Mouse (Mus musculus) embryonic fibroblast, embryonic 13.5 days (primary cell): Measurements from ENCODE around the gene Tm2d3. TPM values are rescaled to one million over a fixed set of nuclear protein-coding genes. Genes with fewer than 3 reads are reported as not detected.

ENCODE experiments used
- H3K27ac ChIP-seq: 2 replicates; pipeline ENCODE4 v1.5.1; 2012; ENCODE audit warnings: low read length, control low read depth, inconsistent platforms; ENCODE audit not compliant: insufficient read depth
- H3K4me1 ChIP-seq: 2 replicates; pipeline ENCODE4 v1.6.1; 2011; ENCODE audit warnings: low read length; ENCODE audit not compliant: control insufficient read depth, insufficient read depth
- H3K4me3 ChIP-seq: 2 replicates; pipeline ENCODE4 v1.5.1; 2011; ENCODE audit warnings: mild to moderate bottlenecking, control low read depth, low read length; ENCODE audit not compliant: insufficient read depth
- CTCF ChIP-seq: IDR thresholded peaks from 2 replicates; pipeline ENCODE4 v1.5.1; 2011; ENCODE audit warnings: mild to moderate bottlenecking, control low read depth, low read length, moderate library complexity, borderline replicate concordance; ENCODE audit not compliant: insufficient read depth
- POLR2A ChIP-seq: IDR thresholded peaks from 2 replicates; pipeline ENCODE4 v1.6.1; 2011; ENCODE audit warnings: low read depth, mild to moderate bottlenecking, control low read depth, low read length, moderate library complexity
- polyA plus RNA-seq: library from polyadenylated mRNA; stranded (reverse); fragments of >200 nt; gene quantifications from 2 replicates; pipeline ENCODE4 v1.2.4, GENCODE M21; 2011; ENCODE audit warnings: low read depth; ENCODE audit not compliant: missing spikeins, insufficient read length

The Tm2d3 gene
- polyA plus RNA-seq, 1 experiment = 83.5 TPM

GRCm38 (mm10) chr7:65667491-65667890 is 23.5 kb upstream of the Tm2d3 start:
- Histone ChIP-seq H3K4me3 (no peak overlapping the region), H3K4me1 (no peaks in the 10 kb centered on the region), H3K27ac (no peak overlapping the region)
- TF ChIP-seq POLR2A = no peak
- no peak for TF ChIP-seq CTCF

- Histone ChIP-seq H3K4me1 (no peaks in the 10 kb centered on the region), H3K27ac (no peak overlapping the region), H3K4me3 (no peak overlapping the region)
- no peak for TF ChIP-seq CTCF
- no peak for TF ChIP-seq POLR2A
Observed at GRCm38 (mm10) chr7:65678050-65678449, 12.9 kb upstream of the Tm2d3 start.

GRCm38 (mm10) chr7:65678900-65679595 is 11.9 kb upstream of the Tm2d3 start:
- TF ChIP-seq POLR2A = no peak
- TF ChIP-seq CTCF = no peak
- Histone ChIP-seq H3K27ac (no peak overlapping the region), H3K4me1 (no peaks in the 10 kb centered on the region), H3K4me3 (no peak overlapping the region)

GRCm38 (mm10) chr7:65681166-65681565 is 9.8 kb upstream of the Tm2d3 start:
- no peak overlapping the region for H3K27ac ChIP-seq
- no peaks in the 10 kb centered on the region for H3K4me1 ChIP-seq
- no peak overlapping the region for H3K4me3 ChIP-seq
- no peak for TF ChIP-seq CTCF

GRCm38 (mm10) chr7:65684256-65684835 is 6.6 kb upstream of the Tm2d3 start:
- no peak overlapping the region for H3K27ac ChIP-seq
- H3K4me3 ChIP-seq = no peak overlapping the region
- no peaks in the 10 kb centered on the region for H3K4me1 ChIP-seq
- TF ChIP-seq CTCF = no peak
- no peak for TF ChIP-seq POLR2A

- Histone ChIP-seq H3K4me1 (no peaks in the 10 kb centered on the region), H3K27ac (no peak overlapping the region), H3K4me3 (no peak overlapping the region)
- TF ChIP-seq POLR2A (no peak), CTCF (no peak)
Observed at GRCm38 (mm10) chr7:65686664-65687063, 4.3 kb upstream of the Tm2d3 start.

GRCm38 (mm10) chr7:65691929-65692605 is 1.1 kb downstream of the Tm2d3 start:
- H3K27ac ChIP-seq = no peak overlapping the region
- peaks cover 2% of the 10 kb centered on the region; the same call in 1 of the 2 replicates for H3K4me1 ChIP-seq
- TF ChIP-seq CTCF = no peak
- TF ChIP-seq POLR2A = no peak
- H3K4me3 ChIP-seq = no peak overlapping the region

- TF ChIP-seq POLR2A (no peak), CTCF (no peak)
- Histone ChIP-seq H3K27ac (no peak overlapping the region), H3K4me1 (peaks cover 2% of the 10 kb centered on the region; the same call in 1 of the 2 replicates), H3K4me3 (peak overlapping the region; percentile 79)
Observed at GRCm38 (mm10) chr7:65692883-65693282, 1.9 kb downstream of the Tm2d3 start.

- peak overlapping the region; percentile 79 for H3K4me3 ChIP-seq
- peaks cover 2% of the 10 kb centered on the region; the same call in 1 of the 2 replicates for H3K4me1 ChIP-seq
Observed at GRCm38 (mm10) chr7:65693301-65693821, 2.4 kb downstream of the Tm2d3 start.

More at GRCm38 (mm10) chr7:65693301-65693821, 2.4 kb downstream of the Tm2d3 start:
- H3K27ac ChIP-seq = no peak overlapping the region
- TF ChIP-seq CTCF (no peak), POLR2A (peak; percentile 91)
